Mouse (Mus musculus) forebrain, embryonic 12.5 days (tissue): Measurements from ENCODE around the gene Dclk3. TPM values are rescaled to one million over a fixed set of nuclear protein-coding genes. Genes with fewer than 3 reads are reported as not detected.

ENCODE experiments used
- ATAC-seq: fragments of 200-750 bp; cut with Nextera tagmentation; 2 replicates; pipeline ENCODE4 v1.8.0; 2017; ENCODE audit warnings: moderate TSS enrichment; ENCODE audit not compliant: low FRiP score
- H3K27ac ChIP-seq: fragments of 300-500 bp; sonication (generic); 2 replicates; pipeline ENCODE4 v1.5.1; 2016; ENCODE audit warnings: mild to moderate bottlenecking
- H3K27me3 ChIP-seq: fragments of 300-500 bp; sonication (generic); 2 replicates; pipeline ENCODE4 v1.6.1; 2016; ENCODE audit warnings: mild to moderate bottlenecking
- H3K36me3 ChIP-seq: fragments of 300-500 bp; sonication (generic); replicated peaks from 2 replicates; pipeline ENCODE4 v1.6.1; 2016; ENCODE audit warnings: mild to moderate bottlenecking
- H3K4me1 ChIP-seq: fragments of 300-500 bp; sonication (generic); 2 replicates; pipeline ENCODE4 v1.6.1; 2016
- H3K4me2 ChIP-seq: fragments of 300-500 bp; sonication (generic); 2 replicates; pipeline ENCODE4 v1.6.1; 2016; ENCODE audit warnings: mild to moderate bottlenecking, moderate library complexity
- H3K4me3 ChIP-seq: fragments of 300-500 bp; sonication (generic); replicated peaks from 2 replicates; pipeline ENCODE4 v1.5.1; 2016; ENCODE audit warnings: mild to moderate bottlenecking
- H3K9ac ChIP-seq: fragments of 300-500 bp; sonication (generic); 2 replicates; pipeline ENCODE4 v1.6.1; 2016; ENCODE audit warnings: mild to moderate bottlenecking
- H3K9me3 ChIP-seq: fragments of 300-500 bp; sonication (generic); 2 replicates; pipeline ENCODE4 v1.6.1; 2016
- WGBS: fragments of 180-500 bp; shearing (Covaris S2); methylation state at CpG from one replicate; pipeline ENCODE4 v1.1.7; 2016; 5-methylcytosine and 5-hydroxymethylcytosine counted together
- polyA plus RNA-seq: library from polyadenylated mRNA; unstranded; fragments of >200 nt; fragmentation: Nextera tagmentation; extraction: Ambion mirVana; gene quantifications from 2 replicates; pipeline ENCODE4 v1.2.1, GENCODE M21; 2016

Gene Dclk3
- polyA plus RNA-seq, 1 experiment from 2014 or later = 1.1 TPM

GRCm38 (mm10) chr9:111446204-111446603 lies 7.3 kb downstream of the Dclk3 start:
- Histone ChIP-seq H3K4me1 (no peaks in the 10 kb centered on the region), H3K9me3 (no peaks in the 10 kb centered on the region), H3K27me3 (no peaks in the 10 kb centered on the region), H3K9ac (no peak overlapping the region), H3K4me3 (no peak overlapping the region), H3K27ac (no peak overlapping the region), H3K4me2 (no peak overlapping the region), H3K36me3 (no peaks in the 10 kb centered on the region)
- ATAC-seq = no peak
- 90% methylated on average over 2 of the region's 2 CpGs for WGBS

- no peaks in the 10 kb centered on the region for H3K27me3 ChIP-seq
- H3K4me2 ChIP-seq = no peak overlapping the region
- no peak overlapping the region for H3K27ac ChIP-seq
- H3K9me3 ChIP-seq = no peaks in the 10 kb centered on the region
- no peak for ATAC-seq
- no peaks in the 10 kb centered on the region for H3K4me1 ChIP-seq
- H3K9ac ChIP-seq = no peak overlapping the region
- 83% methylated on average over 2 of the region's 2 CpGs for WGBS
- no peak overlapping the region for H3K4me3 ChIP-seq
- no peaks in the 10 kb centered on the region for H3K36me3 ChIP-seq
These were observed 10.1 kb downstream of the Dclk3 start for GRCm38 (mm10) chr9:111448976-111449375.

GRCm38 (mm10) chr9:111449880-111450279 lies 11.0 kb downstream of the Dclk3 start:
- no peaks in the 10 kb centered on the region for H3K36me3 ChIP-seq
- ATAC-seq = no peak
- 92% methylated on average over 5 of the region's 5 CpGs for WGBS
- H3K4me3 ChIP-seq = no peak overlapping the region
- no peak overlapping the region for H3K4me2 ChIP-seq
- H3K27me3 ChIP-seq = no peaks in the 10 kb centered on the region
- H3K9ac ChIP-seq = no peak overlapping the region
- H3K4me1 ChIP-seq = no peaks in the 10 kb centered on the region
- H3K9me3 ChIP-seq = no peaks in the 10 kb centered on the region
- H3K27ac ChIP-seq = no peak overlapping the region

GRCm38 (mm10) chr9:111450853-111451404 lies 12.0 kb downstream of the Dclk3 start:
- 88% methylated on average over 12 of the region's 12 CpGs for WGBS
- Histone ChIP-seq H3K36me3 (no peaks in the 10 kb centered on the region), H3K4me2 (no peak overlapping the region), H3K27ac (no peak overlapping the region), H3K9ac (no peak overlapping the region), H3K4me3 (no peak overlapping the region), H3K9me3 (no peaks in the 10 kb centered on the region), H3K4me1 (no peaks in the 10 kb centered on the region), H3K27me3 (peaks cover 2% of the 10 kb centered on the region; the same call in 1 of the 2 replicates)
- ATAC-seq = no peak

- Histone ChIP-seq H3K27ac (no peak overlapping the region), H3K27me3 (peaks cover 6% of the 10 kb centered on the region; the same call in 1 of the 2 replicates), H3K4me1 (no peaks in the 10 kb centered on the region), H3K36me3 (no peaks in the 10 kb centered on the region), H3K9ac (no peak overlapping the region), H3K4me3 (no peak overlapping the region), H3K4me2 (no peak overlapping the region), H3K9me3 (no peaks in the 10 kb centered on the region)
- WGBS = 63% methylated on average over 3 of the region's 3 CpGs
- no peak for ATAC-seq
These were observed 15.0 kb downstream of the Dclk3 start for GRCm38 (mm10) chr9:111453895-111454294.

GRCm38 (mm10) chr9:111457176-111457935 lies 18.5 kb downstream of the Dclk3 start:
- Histone ChIP-seq H3K27me3 (peaks cover 6% of the 10 kb centered on the region; the same call in 1 of the 2 replicates), H3K9me3 (no peaks in the 10 kb centered on the region), H3K4me1 (peaks cover 7% of the 10 kb centered on the region), H3K4me2 (no peak overlapping the region), H3K36me3 (no peaks in the 10 kb centered on the region), H3K4me3 (no peak overlapping the region), H3K9ac (no peak overlapping the region), H3K27ac (no peak overlapping the region)
- ATAC-seq = no peak
- WGBS = 85% methylated on average over 10 of the region's 10 CpGs

GRCm38 (mm10) chr9:111457936-111458310 lies 19.0 kb downstream of the Dclk3 start:
- Histone ChIP-seq H3K4me2 (no peak overlapping the region), H3K4me3 (no peak overlapping the region), H3K4me1 (peaks cover 12% of the 10 kb centered on the region), H3K9me3 (no peaks in the 10 kb centered on the region), H3K9ac (no peak overlapping the region), H3K36me3 (no peaks in the 10 kb centered on the region), H3K27ac (no peak overlapping the region), H3K27me3 (peaks cover 6% of the 10 kb centered on the region; the same call in 1 of the 2 replicates)
- WGBS = 60% methylated on average over 4 of the region's 4 CpGs
- ATAC-seq = no peak

- Histone ChIP-seq H3K9ac (no peak overlapping the region), H3K4me3 (no peak overlapping the region), H3K27me3 (peaks cover 6% of the 10 kb centered on the region; the same call in 1 of the 2 replicates), H3K4me2 (no peak overlapping the region), H3K9me3 (no peaks in the 10 kb centered on the region), H3K4me1 (peaks cover 12% of the 10 kb centered on the region), H3K36me3 (no peaks in the 10 kb centered on the region), H3K27ac (no peak overlapping the region)
- no peak for ATAC-seq
- WGBS = 83% methylated on average over 8 of the region's 8 CpGs
These were observed 20.6 kb downstream of the Dclk3 start for GRCm38 (mm10) chr9:111459466-111459865.

- Histone ChIP-seq H3K9ac (no peak overlapping the region), H3K4me2 (no peak overlapping the region), H3K4me1 (peaks cover 12% of the 10 kb centered on the region), H3K36me3 (no peaks in the 10 kb centered on the region), H3K27me3 (peaks cover 6% of the 10 kb centered on the region; the same call in 1 of the 2 replicates), H3K9me3 (no peaks in the 10 kb centered on the region), H3K4me3 (no peak overlapping the region), H3K27ac (no peak overlapping the region)
- peak; percentile 88 for ATAC-seq
- WGBS = 19% methylated on average over 6 of the region's 6 CpGs
These were observed 21.4 kb downstream of the Dclk3 start for GRCm38 (mm10) chr9:111460201-111460814.

GRCm38 (mm10) chr9:111461415-111462103 lies 22.7 kb downstream of the Dclk3 start:
- no peaks in the 10 kb centered on the region for H3K27me3 ChIP-seq
- ATAC-seq = no peak
- H3K36me3 ChIP-seq = no peaks in the 10 kb centered on the region
- no peak overlapping the region for H3K4me3 ChIP-seq
- WGBS = 76% methylated on average over 10 of the region's 10 CpGs
- H3K4me2 ChIP-seq = no peak overlapping the region
- peaks cover 12% of the 10 kb centered on the region for H3K4me1 ChIP-seq
- H3K27ac ChIP-seq = no peak overlapping the region
- no peaks in the 10 kb centered on the region for H3K9me3 ChIP-seq
- H3K9ac ChIP-seq = no peak overlapping the region

GRCm38 (mm10) chr9:111465666-111466065 lies 26.8 kb downstream of the Dclk3 start:
- H3K27me3 ChIP-seq = no peaks in the 10 kb centered on the region; the same call in 1 of the 2 replicates
- H3K9me3 ChIP-seq = no peaks in the 10 kb centered on the region
- no peak overlapping the region for H3K9ac ChIP-seq
- no peak overlapping the region for H3K4me2 ChIP-seq
- no peaks in the 10 kb centered on the region for H3K36me3 ChIP-seq
- H3K27ac ChIP-seq = no peak overlapping the region
- peaks cover 5% of the 10 kb centered on the region for H3K4me1 ChIP-seq
- no peak overlapping the region for H3K4me3 ChIP-seq
- WGBS = 92% methylated on average over 6 of the region's 6 CpGs
- no peak for ATAC-seq
